Mouse (Mus musculus) MEL (cell line): ENCODE data around the gene Daglb. TPM values are rescaled to one million over a fixed set of nuclear protein-coding genes. Genes with fewer than 3 reads are reported as not detected.

Experiments
- DNase-seq: peaks from one replicate; pipeline ENCODE4 v3.0.0; 2011; ENCODE audit warnings: low read depth, low spot score
- H3K27ac ChIP-seq: 2 replicates; pipeline ENCODE4 v1.5.1; 2012; ENCODE audit warnings: low read depth, mild to moderate bottlenecking, control low read depth, low read length, moderate library complexity; ENCODE audit not compliant: control insufficient read depth
- H3K27me3 ChIP-seq, 2 experiments: fragments of 150-350 bp in 1 of 2; sonication (generic) in 1 of 2; 2 replicates each; pipeline ENCODE4 v1.6.1; 2012; ENCODE audit warnings: low read length in 2 of 2, mild to moderate bottlenecking in 2 of 2, improper control_type of control experiment in 1 of 2, moderate library complexity in 1 of 2; ENCODE audit not compliant: insufficient read depth in 2 of 2, control insufficient read depth in 1 of 2
- H3K36me3 ChIP-seq, 2 experiments: 2 replicates each; pipeline ENCODE4 v1.6.1; 2012 to 2014; ENCODE audit warnings: low read length in 2 of 2, improper control_type of control experiment in 1 of 2, inconsistent platforms in 1 of 2, mild to moderate bottlenecking in 1 of 2; ENCODE audit not compliant: insufficient read depth in 2 of 2, control insufficient read depth in 1 of 2
- H3K4me1 ChIP-seq, 2 experiments: fragments of 150-350 bp in 1 of 2; sonication (generic) in 1 of 2; 2 replicates each; pipeline ENCODE4 v1.6.1; 2012; ENCODE audit warnings: low read length in 2 of 2, improper control_type of control experiment in 1 of 2, mild to moderate bottlenecking in 1 of 2; ENCODE audit not compliant: insufficient read depth in 2 of 2, control insufficient read depth in 1 of 2
- H3K4me3 ChIP-seq, 2 experiments: fragments of 150-350 bp in 1 of 2; sonication (generic) in 1 of 2; 2 replicates each; pipeline ENCODE4 v1.5.1; 2012; ENCODE audit warnings: low read depth in 2 of 2, low read length in 2 of 2, mild to moderate bottlenecking in 2 of 2, moderate library complexity in 2 of 2, control low read depth in 1 of 2, improper control_type of control experiment in 1 of 2; ENCODE audit not compliant: control insufficient read depth in 1 of 2, insufficient read depth in 1 of 2
- H3K79me2 ChIP-seq: 2 replicates; pipeline ENCODE4 v1.6.1; 2012; ENCODE audit warnings: mild to moderate bottlenecking, low read length, moderate library complexity; ENCODE audit not compliant: control insufficient read depth, poor library complexity, insufficient read depth
- H3K9ac ChIP-seq: 2 replicates; pipeline ENCODE4 v1.6.1; 2012; ENCODE audit warnings: low read depth, mild to moderate bottlenecking, control low read depth, low read length, moderate library complexity; ENCODE audit not compliant: control insufficient read depth, poor library complexity, severe bottlenecking
- H3K9me3 ChIP-seq: fragments of 150-350 bp; sonication (generic); replicated peaks from 2 replicates; pipeline ENCODE4 v1.6.1; 2012; ENCODE audit warnings: mild to moderate bottlenecking, low read length, improper control_type of control experiment, moderate library complexity; ENCODE audit not compliant: insufficient read depth
- E2F4 ChIP-seq: IDR thresholded peaks from 2 replicates; pipeline ENCODE4 v1.6.1; 2011; ENCODE audit warnings: low read depth, low read length, improper control_type of control experiment, borderline replicate concordance
- ELF1 ChIP-seq: IDR thresholded peaks from 2 replicates; pipeline ENCODE4 v1.6.1; 2014; ENCODE audit warnings: low read depth, mild to moderate bottlenecking, inconsistent platforms, low read length, improper control_type of control experiment, moderate library complexity
- EP300 ChIP-seq, 2 experiments: IDR thresholded peaks; 2 replicates each; pipeline ENCODE4 v1.6.1; 2011; ENCODE audit warnings: improper control_type of control experiment in 2 of 2, low read length in 2 of 2, low read depth in 1 of 2, mild to moderate bottlenecking in 1 of 2
- ETS1 ChIP-seq: IDR thresholded peaks from 2 replicates; pipeline ENCODE4 v1.6.1; 2012; ENCODE audit warnings: low read depth, mild to moderate bottlenecking, inconsistent platforms, low read length, improper control_type of control experiment, moderate library complexity
- GABPA ChIP-seq: IDR thresholded peaks from 2 replicates; pipeline ENCODE4 v1.6.1; 2012; ENCODE audit warnings: low read depth, mild to moderate bottlenecking, inconsistent platforms, low read length, improper control_type of control experiment, moderate library complexity
- GATA1 ChIP-seq: IDR thresholded peaks from 2 replicates; pipeline ENCODE4 v1.6.1; 2011; ENCODE audit warnings: low read depth, low read length, improper control_type of control experiment
- HCFC1 ChIP-seq: IDR thresholded peaks from 2 replicates; pipeline ENCODE4 v1.6.1; 2012; ENCODE audit warnings: low read depth, mild to moderate bottlenecking, inconsistent platforms, low read length, improper control_type of control experiment, moderate library complexity
- JUND ChIP-seq: IDR thresholded peaks from 2 replicates; pipeline ENCODE4 v1.6.1; 2011; ENCODE audit warnings: low read depth, mild to moderate bottlenecking, improper control_type of control experiment, low read length
- KAT2A ChIP-seq: conservative IDR thresholded peaks from 2 replicates; pipeline ENCODE4 v1.6.1; 2012; ENCODE audit warnings: low read depth, low read length, improper control_type of control experiment, inconsistent platforms
- MAFK ChIP-seq: IDR thresholded peaks from 2 replicates; pipeline ENCODE4 v1.6.1; 2011; ENCODE audit warnings: low read depth, mild to moderate bottlenecking, low read length, improper control_type of control experiment, borderline replicate concordance
- MAX ChIP-seq: IDR thresholded peaks from 2 replicates; pipeline ENCODE4 v1.6.1; 2011; ENCODE audit warnings: low read length, improper control_type of control experiment
- MAZ ChIP-seq: IDR thresholded peaks from 2 replicates; pipeline ENCODE4 v1.6.1; 2012; ENCODE audit warnings: low read depth, mild to moderate bottlenecking, inconsistent platforms, low read length, improper control_type of control experiment
- MEF2A ChIP-seq: IDR thresholded peaks from 2 replicates; pipeline ENCODE4 v1.6.1; 2014; ENCODE audit warnings: low read depth, mild to moderate bottlenecking, inconsistent platforms, low read length, improper control_type of control experiment; ENCODE audit not compliant: poor library complexity, insufficient replicate concordance, severe bottlenecking; ENCODE audit errors: extremely low read depth
- MYC ChIP-seq: IDR thresholded peaks from 2 replicates; pipeline ENCODE4 v1.6.1; 2011; ENCODE audit warnings: low read depth, mild to moderate bottlenecking, low read length, improper control_type of control experiment, moderate library complexity
- NELFE ChIP-seq: IDR thresholded peaks from 2 replicates; pipeline ENCODE4 v1.6.1; 2011; ENCODE audit warnings: low read depth, low read length, improper control_type of control experiment
- NRF1 ChIP-seq: IDR thresholded peaks from 2 replicates; pipeline ENCODE4 v1.6.1; 2014; ENCODE audit warnings: low read depth, mild to moderate bottlenecking, inconsistent platforms, low read length, improper control_type of control experiment, moderate library complexity; ENCODE audit not compliant: poor library complexity, insufficient read depth, severe bottlenecking
- SMC3 ChIP-seq: IDR thresholded peaks from 2 replicates; pipeline ENCODE4 v1.6.1; 2011; ENCODE audit warnings: low read depth, low read length, improper control_type of control experiment
- TAL1 ChIP-seq: IDR thresholded peaks from 2 replicates; pipeline ENCODE4 v1.6.1; 2012; ENCODE audit warnings: mild to moderate bottlenecking, inconsistent platforms, low read length, moderate library complexity, mixed read lengths
- TBP ChIP-seq: IDR thresholded peaks from 2 replicates; pipeline ENCODE4 v1.8.0; 2011; ENCODE audit warnings: low read depth, low read length, improper control_type of control experiment
- TCF12 ChIP-seq: IDR thresholded peaks from 2 replicates; pipeline ENCODE4 v1.6.1; 2014; ENCODE audit warnings: low read depth, mild to moderate bottlenecking, inconsistent platforms, low read length, improper control_type of control experiment, moderate library complexity
- UBTF ChIP-seq: IDR thresholded peaks from 2 replicates; pipeline ENCODE4 v1.6.1; 2012; ENCODE audit warnings: low read depth, mild to moderate bottlenecking, inconsistent platforms, low read length, improper control_type of control experiment, moderate library complexity, borderline replicate concordance; ENCODE audit not compliant: insufficient read depth
- USF1 ChIP-seq: IDR thresholded peaks from 2 replicates; pipeline ENCODE4 v1.6.1; 2014; ENCODE audit warnings: low read depth, mild to moderate bottlenecking, inconsistent platforms, low read length, improper control_type of control experiment, moderate library complexity
- USF2 ChIP-seq, 2 experiments: IDR thresholded peaks; 2 replicates each; pipeline ENCODE4 v1.6.1; 2011 to 2012; ENCODE audit warnings: improper control_type of control experiment in 2 of 2, low read length in 2 of 2, borderline replicate concordance in 1 of 2, inconsistent platforms in 1 of 2, low read depth in 1 of 2, mild to moderate bottlenecking in 1 of 2; ENCODE audit not compliant: insufficient read depth in 1 of 2
- ZMIZ1 ChIP-seq: IDR thresholded peaks from 2 replicates; pipeline ENCODE4 v1.6.1; 2012; ENCODE audit warnings: low read depth, mild to moderate bottlenecking, inconsistent platforms, low read length, improper control_type of control experiment, moderate library complexity
- polyA plus RNA-seq, 2 experiments: library from polyadenylated mRNA; stranded (reverse) in 1 of 2; unstranded in 1 of 2; fragments of >175 nt in 1 of 2; fragments of >200 nt in 1 of 2; gene quantifications; 2 replicates each; pipeline versions ENCODE4 v1.2.1 to v1.2.4; 2012; ENCODE audit warnings: low replicate concordance in 2 of 2, low read depth in 1 of 2; ENCODE audit not compliant: insufficient read length in 2 of 2, insufficient read depth in 1 of 2, missing spikeins in 1 of 2
- total RNA-seq: library from RNA; depleted of rRNA; stranded (reverse); fragments of 300-350 nt; gene quantifications from 2 replicates; pipeline ENCODE4 v1.2.3, GENCODE M21; 2012

Gene Daglb
- total and polyA plus RNA-seq, 3 experiments = 8.9 to 10.4 TPM; not detected in 1

GRCm38 (mm10) chr5:143441298-143441697 is 23.1 kb upstream of the Daglb start:
- no peaks in the 10 kb centered on the region for H3K36me3 ChIP-seq
- peaks cover 0 to 5% of the 10 kb centered on the region in 2 experiments; a peak in 2 of 4 replicates for H3K4me1 ChIP-seq
- no peaks in the 10 kb centered on the region for H3K9me3 ChIP-seq
- TF ChIP-seq NELFE (no peak), MAFK (no peak), MEF2A (no peak), GABPA (no peak), E2F4 (no peak), HCFC1 (no peak), NRF1 (no peak), KAT2A (no peak), TBP (no peak), ZMIZ1 (no peak), USF2 (IDR thresholded peaks at IDR 0.05; ENCODE audit: borderline replicate concordance in 1 of 2, insufficient read depth in 1 of 2, low read depth in 1 of 2, low read length in 2 of 2) (no peak), JUND (no peak)
- H3K4me3 ChIP-seq = no peak overlapping the region
- no peaks in the 10 kb centered on the region for H3K27me3 ChIP-seq
- no peak overlapping the region for H3K9ac ChIP-seq
- no peak overlapping the region for H3K27ac ChIP-seq
- no peak for DNase-seq
- no peaks in the 10 kb centered on the region for H3K79me2 ChIP-seq

DNA sequence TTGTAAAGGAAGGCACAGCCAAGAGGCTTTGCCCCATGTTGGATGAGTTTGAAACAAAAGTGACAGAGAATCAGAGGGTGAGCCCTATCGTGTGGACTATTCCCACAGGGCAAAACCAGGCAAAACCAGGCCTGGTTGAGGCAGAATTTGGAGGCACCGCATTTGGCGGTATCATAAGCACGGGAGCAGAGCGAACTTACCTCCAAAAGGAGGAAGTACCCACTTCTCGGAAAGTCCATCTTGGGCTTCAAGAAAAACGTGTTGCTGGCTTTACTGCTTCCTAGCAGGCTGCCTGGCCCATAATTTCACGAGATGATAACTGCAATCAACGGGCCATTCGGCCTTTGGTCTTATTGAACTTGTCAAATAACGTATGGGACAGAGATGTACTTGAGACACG is 22.6 kb upstream of the Daglb start:
- H3K9ac ChIP-seq = no peak overlapping the region
- H3K4me1 ChIP-seq = peaks cover 0 to 5% of the 10 kb centered on the region in 2 experiments; a peak in 2 of 4 replicates
- H3K27me3 ChIP-seq = no peaks in the 10 kb centered on the region
- H3K27ac ChIP-seq = no peak overlapping the region
- peak; percentile 36 for DNase-seq
- no peak overlapping the region for H3K4me3 ChIP-seq
- H3K36me3 ChIP-seq = no peaks in the 10 kb centered on the region
- TF ChIP-seq MAX (no peak), MYC (no peak), MEF2A (no peak), NELFE (no peak), GATA1 (no peak), TBP (no peak), UBTF (no peak), ELF1 (no peak), JUND (no peak), USF1 (no peak), ETS1 (no peak), SMC3 (no peak), E2F4 (no peak), TCF12 (no peak), MAZ (no peak), TAL1 (no peak), EP300 (IDR thresholded peaks at IDR 0.05; ENCODE audit: low read depth in 1 of 2, low read length in 2 of 2) (no peak)
- TF ChIP-seq, all 39 proteins: peak for 0
- no peaks in the 10 kb centered on the region for H3K79me2 ChIP-seq
- no peaks in the 10 kb centered on the region for H3K9me3 ChIP-seq
